Mouse (Mus musculus): Measurements from ENCODE around the gene Mcat.

The Mcat gene

DNA sequence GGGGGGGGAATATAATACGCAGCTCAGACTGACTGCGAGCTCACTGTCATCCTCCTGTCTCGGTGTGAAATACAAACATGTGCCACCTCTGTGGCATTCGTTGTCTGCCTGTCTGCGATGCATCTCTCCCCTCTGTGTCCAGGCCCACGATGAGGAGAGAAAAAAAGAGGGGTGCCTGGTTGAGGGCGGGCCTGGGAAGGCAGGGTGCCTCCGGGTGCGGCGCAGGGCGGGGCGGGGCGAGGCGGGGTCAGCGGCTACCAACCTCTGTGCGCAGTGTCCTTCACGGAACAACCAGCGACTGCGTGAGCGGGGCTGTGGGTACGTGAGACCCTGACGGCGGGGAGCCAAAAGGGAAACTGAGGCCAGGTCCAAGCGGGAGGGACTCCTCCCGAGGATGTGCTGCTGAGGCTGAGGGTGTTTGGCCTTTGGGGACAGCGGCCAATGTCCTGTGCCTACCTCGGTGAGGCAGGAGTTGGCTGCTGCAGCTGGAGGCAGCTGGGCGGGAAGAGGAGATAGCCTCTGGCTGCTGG is at the start of gene Mcat, which contains the start of gene Tspo:
Gene Mcat, minus strand, starts transcription at position 461 of the 530 bp plus-strand sequence.
Gene Tspo, plus strand, starts transcription at position 266 of the 530 bp plus-strand sequence.
- DNase-seq (ENCODE audit: low spot score): no peak

DNA sequence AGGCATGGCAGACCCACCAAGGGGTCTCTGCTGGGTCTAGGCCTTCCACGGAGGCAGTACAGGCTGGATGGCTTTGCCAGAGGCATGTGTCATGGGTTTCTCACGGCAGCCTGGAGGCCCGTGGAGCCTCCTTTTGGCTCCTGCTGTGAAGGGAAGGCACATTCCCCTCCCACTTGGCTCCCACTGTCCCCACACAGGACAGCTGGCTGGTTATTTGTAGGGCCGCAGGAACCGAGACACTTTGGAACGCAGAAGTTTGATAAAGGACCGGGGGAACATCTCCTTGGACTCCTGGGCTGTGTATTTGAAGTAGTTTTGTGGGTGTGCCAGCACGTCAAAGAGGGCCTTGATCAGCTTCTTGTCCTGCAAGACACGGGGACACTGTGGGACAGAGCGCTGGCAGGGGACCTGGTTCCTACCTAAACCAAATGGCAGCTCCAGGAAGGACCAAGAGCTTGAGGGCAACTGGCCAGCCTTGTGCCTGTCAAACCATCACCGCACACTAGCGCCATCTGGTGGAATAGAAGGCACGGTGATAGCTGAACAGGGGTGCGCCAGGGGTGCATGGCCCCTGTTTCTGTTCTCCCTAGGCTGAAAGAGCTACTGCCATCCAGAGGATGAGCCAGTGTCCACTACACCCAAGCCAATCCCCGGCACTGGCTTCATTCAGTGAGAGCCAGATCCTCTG is 43.7 kb upstream of the Mcat start:
- DNase-seq (ENCODE audit: low spot score): peak; percentile 84

DNA sequence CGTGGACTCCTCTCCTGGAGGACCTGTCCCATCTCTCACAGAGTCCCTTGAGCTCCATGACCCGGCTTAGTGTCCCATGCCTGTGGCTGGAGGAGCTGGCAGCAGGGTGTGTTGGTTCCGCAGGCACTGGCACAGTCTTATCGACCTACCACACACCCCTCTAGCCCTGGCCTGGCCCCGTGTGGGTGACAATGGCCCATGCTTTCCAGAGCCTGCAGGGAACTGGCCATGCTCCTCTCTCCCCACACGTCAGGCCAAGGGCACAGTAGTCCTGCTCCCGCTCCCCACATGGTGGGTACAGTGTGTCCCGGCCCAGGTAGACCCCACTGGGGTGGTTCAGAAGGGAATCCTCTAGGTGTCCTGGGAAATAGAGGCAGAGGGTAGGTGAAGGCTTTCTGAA is 43.1 kb upstream of the Mcat start:
- no peak for DNase-seq (ENCODE audit: low spot score)

DNA sequence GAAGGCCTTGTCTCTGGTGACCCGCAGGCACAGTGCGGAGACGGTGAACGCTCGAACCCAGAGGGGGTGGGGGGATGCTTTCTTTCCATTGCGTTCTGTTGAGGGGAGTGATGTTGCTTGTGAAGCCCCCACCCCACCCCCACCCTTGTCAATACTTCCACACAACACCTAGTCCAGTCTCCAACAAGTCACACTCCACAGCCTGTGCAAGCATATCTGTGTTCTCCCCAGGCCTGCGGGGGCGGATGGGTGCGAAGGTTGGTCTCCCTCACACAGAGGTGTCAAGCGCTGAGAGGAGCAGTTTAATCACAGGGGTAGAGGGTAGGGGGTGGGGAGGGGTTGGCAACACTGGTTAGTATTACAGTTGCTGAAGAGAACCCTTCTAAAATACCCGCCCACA is 42.6 kb upstream of the Mcat start:
- no peak for DNase-seq (ENCODE audit: low spot score)

DNA sequence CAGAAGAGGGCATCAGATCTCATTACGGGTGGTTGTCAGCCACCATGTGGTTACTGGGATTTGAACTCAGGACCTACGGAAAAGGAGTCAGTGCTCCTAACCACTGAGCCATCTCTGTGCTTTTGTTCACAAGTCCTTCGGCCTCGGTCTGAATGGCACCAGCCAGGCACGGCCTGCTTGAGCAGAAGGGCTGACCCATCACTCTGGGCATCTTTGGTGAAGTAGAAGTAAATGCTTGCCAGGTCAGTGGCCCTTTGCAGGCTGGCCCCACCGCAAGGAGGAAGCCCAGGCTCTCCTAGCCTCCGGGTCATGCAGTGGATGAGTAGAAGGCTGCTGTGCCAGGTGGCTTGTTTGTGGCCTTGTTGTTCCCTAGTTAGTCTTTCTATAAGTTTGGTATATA is 39.8 kb upstream of the Mcat start:
- DNase-seq (ENCODE audit: low spot score): no peak

DNA sequence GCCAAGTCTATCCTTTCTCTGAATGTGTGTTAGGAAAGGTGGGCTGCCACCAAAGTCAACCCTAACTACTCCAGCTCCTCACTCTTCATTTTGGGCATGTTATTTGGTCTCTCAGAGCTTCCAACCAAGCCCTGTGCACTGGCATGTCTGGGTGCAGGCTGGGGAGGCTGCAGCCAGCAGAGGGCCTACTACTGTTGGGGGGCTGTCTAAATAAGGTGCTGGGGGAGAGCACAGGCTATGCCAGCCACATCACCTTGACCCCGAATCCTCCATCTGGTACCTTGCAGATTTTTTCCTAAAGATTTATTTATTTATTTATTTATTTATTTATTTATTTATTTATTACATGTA is 39.4 kb upstream of the Mcat start:
- no peak for DNase-seq (ENCODE audit: low spot score)

DNA sequence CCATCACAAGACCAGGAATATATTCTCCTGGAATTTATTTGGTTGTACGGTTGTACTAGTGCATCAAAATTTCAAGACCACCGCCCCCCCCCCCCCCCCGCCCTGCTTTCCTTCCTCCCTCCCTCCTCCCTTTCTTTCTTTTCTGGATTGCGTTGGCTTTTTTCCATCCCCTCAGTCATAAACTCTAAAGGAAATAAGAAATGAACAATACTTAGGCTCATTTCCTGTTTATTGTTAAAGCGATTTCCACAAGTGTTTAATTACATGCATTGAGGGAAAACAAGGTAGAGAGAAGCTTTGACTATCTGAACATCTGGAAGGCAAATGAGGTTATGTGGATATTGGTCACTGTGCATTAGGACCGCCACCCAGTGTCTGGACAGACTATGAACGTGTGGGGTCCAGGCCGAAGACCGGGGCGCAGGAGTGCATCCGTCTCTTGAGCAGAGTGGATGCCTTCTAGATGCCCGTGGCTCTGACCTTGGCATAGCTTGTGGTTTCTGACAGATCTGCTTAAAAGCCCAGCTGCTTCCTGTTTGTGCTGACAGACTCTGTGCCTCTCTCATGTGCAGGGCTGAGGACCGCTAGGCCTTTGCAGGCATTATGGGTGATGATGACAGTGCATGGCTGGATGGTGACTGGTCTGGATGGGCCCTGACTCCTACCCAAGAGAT is 38.9 kb upstream of the Mcat start:
- DNase-seq (ENCODE audit: low spot score): no peak

DNA sequence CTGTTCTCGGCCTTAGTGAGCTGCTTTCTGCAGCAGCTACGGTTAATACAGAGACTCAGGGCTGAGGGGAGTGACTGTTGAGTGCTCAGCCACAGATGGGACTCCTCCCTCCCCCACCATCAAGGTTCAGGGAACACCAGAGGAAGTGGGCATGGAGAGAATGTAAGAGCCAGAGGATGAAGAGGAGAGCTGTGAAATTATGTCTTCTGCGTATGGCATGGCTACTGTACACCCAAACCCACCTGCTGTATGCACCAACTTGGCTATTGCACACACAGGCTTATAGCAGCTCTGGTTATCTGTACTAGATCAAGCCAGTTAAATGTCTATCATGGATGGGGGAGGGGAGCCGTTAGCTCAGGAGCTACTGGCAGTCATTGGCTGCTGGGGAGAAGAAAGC is 37.6 kb upstream of the Mcat start:
- no peak for DNase-seq (ENCODE audit: low spot score)

DNA sequence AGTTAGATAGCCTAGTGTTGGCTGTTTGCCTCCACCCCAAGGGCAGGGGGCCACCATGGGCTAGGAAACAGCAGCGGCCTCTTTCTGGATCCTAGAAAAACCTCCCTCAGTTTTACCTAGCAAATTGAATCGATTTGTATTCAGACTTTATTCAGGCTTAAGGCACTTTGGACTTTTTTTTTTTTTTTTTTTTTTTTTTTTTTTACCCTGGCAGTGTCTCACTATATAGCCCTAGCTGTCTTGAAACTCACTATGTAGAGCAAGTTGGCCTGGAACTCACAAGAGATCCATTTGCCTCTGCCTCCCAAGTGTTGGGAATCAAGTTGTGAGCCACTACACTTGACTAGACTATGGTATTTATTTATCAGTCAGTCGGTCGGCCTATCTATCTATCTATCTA is 33.2 kb upstream of the Mcat start:
- no peak for DNase-seq (ENCODE audit: low spot score)

DNA sequence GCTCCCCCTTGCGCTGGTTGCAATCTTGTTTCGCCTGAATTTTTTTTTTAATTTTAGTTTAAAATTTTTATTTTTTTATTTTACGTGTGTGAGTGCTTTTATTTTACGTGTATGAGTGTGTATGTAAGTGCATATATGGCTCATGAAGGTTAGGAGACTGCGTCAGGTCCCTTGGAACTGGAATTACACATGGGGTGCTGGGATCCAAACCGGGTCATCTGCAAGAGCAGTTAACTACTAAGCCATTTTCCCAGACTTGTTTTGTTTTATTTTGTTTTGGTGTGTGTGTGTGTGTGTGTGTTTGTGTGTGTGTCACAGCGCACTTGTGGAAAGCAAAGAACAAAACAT is 31.8 kb upstream of the Mcat start:
- no peak for DNase-seq (ENCODE audit: low spot score)

DNA sequence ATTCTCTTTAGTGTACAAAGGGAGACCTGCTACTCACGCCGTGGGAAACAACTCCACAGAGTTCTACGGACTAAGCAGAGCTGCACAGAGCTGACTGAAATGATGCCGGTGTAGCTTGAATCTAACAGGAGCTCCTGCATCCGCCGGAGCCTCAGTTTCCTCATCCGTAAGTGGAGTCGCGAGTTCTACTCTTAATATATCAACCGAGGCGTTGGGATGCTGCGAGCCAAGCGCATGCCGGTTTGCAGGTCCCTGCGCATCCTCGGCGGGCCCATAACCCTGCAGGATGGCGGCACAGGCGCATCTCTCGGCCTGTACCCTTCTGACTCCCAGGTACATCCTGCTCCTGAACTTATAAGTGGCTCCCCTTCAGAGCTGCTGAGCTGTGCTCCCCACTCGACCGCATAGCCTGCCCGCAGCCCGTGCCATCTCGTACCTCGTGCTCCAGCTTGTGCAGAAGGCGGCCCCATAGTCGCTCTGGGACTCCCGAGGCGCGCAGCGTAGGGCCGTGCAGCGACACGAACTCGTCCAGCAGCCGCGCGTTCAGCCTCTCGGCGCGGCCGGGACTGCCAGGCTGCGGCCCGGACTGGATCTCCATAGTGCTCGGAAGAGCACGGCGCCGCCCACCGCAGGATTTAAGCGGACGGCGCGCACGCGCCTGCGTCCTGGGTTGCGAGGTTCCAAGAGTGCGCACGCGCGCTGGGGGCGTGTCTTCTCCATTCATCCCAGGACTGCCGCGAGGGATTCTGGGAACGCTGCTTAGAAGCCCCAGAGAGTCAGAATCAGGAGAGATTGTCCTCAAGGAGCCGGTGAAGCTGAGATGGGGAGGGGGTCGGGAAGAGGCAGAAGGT is 31.2 kb upstream of the Mcat start, which contains the start of gene Ttll12:
Gene Ttll12, minus strand, starts transcription at position 645 of the 851 bp plus-strand sequence.
- peak; percentile 99 for DNase-seq (ENCODE audit: low spot score)

DNA sequence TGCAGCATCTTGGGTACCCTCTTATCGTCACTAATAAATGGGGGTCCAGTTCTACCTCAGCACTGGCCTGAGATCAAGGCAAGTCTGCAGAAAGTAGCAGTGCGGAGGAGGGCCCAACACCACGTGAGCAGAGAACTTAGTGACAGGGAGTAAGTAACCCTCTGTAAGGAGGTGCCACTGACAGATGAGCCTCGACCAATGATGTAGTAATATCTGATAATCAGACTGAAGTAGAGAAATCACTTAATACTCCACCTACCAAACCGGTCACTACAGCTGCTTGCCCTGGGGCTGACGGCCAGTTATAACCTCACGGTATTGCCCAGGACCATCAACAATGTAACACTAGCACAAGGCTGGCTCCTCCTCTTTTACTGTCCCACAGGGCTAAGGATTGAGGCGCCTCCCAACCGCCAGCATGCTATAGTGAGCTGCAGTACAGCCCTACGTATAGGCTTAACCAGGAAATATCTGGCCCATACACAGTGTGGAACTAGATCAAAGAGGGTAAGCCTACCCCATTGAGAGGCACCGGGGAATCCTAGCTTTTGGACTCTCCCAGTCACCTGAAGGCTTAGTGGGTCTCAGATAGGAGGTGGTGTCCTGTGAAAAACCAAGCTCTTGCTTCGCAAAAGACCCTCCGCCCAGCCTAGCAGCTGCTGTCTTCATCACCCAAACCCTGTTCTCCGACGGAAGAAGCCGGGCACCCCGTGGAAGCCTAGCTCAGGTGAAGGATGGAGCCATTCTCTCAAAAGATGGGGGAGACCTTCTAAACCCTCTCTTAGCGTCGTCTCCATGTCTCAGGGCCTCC is 30.3 kb upstream of the Mcat start:
- DNase-seq (ENCODE audit: low spot score): peak; percentile 20

DNA sequence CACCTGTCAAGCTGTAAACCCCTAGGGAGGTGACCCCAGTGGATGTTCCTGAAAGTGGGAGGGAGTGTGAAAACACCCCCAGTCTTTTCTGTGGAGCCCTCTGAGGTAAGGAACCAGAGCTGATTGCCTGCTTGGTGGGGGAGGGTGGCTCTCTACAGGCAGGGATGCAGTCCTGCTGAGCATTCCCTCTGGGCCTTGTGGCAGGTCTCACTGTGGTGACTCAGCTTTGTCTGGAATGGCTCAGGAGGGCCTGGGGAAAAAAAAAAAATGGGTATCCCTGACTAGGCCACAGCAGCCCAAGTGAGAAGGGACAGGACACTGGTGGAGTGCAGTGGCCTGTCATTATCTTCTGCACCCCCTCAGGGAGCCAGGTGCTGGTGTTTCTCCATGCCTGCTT is 29.6 kb upstream of the Mcat start:
- DNase-seq (ENCODE audit: low spot score): no peak

DNA sequence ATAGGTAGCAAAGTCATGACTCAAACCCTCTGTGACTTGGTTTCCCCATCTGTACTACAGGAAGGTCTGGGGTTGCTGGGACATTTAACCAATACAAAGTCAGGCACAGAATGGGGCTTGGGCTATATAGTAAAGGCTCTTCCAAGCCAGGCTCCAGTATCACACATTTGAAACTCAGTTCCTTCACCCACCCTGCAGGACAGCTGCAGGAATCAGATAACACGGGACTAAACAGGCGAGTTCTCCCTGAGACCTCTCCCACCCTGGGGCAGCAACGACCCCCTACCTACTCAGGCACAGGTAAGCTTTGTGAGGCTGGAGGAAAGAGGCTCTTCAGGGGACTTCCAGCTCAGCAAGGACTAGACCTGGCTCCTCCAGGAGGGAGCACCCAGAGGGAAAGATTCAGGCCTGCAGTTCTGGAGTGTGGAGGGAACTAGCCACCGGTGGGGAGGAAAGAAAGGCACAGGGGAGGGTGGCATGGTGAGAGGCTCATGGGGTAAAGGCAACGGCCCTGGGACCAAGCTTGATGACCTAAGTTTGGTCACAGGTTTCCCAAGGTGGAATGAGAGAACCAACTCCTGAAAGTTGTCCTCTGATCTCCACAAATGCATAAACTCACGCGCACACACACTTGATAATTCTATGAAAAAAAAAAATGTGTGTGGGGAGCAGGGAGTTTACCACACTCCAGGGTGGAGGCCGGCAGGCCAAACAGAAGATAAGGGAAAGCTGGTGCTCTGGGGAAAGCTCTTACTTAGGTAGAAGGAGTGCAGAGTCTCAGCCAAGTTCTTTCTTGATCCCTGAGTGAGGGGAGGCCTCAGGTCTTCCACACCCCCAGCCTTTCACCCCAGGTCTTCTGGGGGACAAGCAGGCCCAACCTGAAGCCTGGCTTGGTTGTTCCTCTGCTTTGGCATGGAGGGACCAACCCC is 28.9 kb upstream of the Mcat start:
- no peak for DNase-seq (ENCODE audit: low spot score)

DNA sequence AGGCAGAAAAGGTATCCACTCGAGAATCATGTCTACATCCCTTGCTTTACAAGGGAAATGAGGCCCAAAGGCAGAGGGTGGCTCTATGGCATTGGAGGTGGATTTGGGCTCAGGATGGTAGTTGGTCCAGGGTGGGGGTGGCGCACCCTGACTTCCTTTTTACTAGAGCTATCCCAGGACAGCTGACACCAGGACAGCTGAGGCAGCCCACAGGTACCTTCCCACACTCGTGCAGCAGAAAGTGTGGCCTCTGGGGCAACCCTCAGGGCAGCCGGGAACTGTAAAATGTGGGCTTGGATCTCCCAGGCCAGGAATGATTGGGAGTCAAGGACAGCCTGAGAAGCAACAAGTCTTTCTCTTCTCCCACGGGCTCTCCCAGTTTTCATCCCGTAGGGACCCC is 28.2 kb upstream of the Mcat start:
- no peak for DNase-seq (ENCODE audit: low spot score)

DNA sequence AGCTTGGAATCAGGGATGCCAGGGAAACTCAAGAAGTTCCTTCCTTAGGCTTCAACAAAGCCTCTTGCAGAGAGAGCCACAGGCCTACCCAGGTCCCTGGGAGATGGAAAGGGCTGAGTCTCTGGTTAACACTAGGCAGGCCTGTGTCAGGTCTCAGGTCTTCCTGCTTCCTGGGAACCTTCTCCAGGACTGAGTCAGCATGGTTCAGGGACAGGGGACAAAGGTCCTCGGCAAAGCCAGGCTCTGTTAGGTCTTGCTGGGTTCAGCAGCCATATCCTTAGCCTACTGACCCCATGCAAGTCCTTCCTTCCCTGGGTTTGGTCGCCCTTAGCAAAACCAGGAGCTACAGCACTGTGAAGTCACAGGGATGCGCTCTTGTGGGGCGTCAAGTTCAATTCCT is 27.3 kb upstream of the Mcat start:
- DNase-seq (ENCODE audit: low spot score): no peak

DNA sequence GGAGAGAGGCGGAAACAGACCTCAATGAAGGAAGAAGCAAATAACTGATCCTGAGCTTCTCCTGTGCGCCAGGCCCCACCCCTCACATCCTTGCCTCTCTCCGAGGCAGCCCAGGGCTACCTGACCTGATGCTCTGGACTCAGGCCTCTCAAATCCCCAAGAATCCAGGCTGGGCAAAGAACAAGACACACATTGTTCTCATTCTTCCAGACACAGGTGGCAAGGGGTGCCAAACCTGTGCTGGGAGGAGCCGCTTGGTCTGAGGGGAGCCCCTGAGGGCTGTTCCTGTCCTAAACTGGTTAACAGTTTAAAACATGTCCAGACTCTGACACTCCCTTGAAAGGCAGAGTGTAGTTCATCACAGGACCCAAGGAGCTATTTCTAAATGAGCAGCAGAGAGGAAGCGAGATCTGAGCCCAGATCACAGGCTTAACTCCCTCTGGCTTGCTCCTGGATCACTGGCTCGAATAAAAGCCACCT is 21.2 kb upstream of the Mcat start:
- DNase-seq (ENCODE audit: low spot score): no peak

DNA sequence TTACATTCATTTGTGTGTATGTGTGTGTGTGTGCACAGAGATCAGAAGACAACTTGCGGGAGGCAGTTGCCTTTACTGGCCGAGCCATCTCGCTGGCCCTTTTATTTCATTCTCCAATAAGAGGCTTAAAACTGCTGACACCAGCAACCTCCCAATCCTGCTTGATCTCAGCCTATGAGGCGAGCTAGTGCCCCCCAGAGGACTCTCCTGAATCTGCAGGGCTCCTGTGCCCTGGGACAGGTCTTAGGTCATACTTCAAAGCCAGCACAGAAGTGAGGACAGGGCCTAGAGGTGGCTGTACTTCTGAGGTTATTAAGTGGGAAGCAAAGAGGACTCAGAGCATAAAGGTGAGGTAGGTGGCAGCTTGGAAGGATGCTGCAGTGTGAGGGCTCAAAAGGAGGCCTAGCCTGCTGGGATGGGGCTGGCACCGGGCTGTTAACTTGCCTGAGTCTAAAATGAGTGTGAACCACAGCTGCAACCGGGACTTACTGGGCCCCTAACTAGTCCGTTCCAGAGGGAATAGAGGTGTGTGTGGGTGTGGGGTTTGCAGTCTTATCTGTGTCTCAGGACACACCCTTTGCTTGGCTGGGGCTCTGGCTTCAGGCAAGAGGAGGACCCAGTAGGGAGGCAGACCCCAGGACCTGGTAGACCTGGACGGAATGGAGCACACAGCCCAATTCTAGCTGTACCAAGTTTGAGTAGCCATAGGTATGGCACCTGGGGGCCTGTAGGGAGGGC is 20.0 kb upstream of the Mcat start:
- peak; percentile 65 for DNase-seq (ENCODE audit: low spot score)

DNA sequence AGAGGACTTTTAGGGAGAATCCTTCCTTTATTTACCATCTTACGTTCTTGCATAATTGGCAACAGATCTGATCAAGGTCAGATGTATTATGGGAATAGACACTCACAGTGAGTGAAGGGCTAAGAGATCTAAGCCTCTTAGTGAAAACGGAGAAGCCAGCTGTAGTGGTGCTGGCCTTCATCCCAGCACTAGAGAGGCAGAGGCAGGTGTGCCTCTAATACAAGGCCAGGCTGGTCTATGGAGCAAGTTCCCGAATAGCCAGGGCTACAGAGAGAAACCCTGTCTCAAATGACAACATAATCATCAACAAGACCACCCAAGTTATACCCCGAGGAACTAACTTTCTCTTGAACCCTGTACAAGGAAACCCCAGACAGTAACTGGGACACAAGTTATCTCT is 19.3 kb upstream of the Mcat start:
- DNase-seq (ENCODE audit: low spot score): no peak

DNA sequence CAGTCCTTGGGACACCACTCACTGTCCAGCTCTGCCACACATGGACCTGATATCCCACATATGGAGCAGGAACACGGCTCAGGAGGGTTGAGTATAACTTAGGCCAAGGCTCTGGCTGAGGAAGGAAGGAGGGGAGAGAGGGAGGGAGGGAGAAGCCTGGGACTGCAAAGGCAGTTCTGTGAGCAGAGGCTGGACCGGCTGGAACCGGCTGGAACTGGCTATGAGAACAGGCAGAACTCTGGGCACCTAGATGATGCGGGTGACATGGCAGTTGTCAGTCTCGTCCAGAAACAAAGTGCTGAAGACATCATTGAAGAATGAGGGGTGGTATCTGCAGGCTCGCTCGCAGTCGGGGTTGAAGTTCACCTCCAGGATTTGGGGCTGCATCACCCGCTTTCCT is 13.1 kb upstream of the Mcat start:
- DNase-seq (ENCODE audit: low spot score): no peak

All from retina, embryonic 14.5 days (tissue).